Mouse (Mus musculus) liver, postnatal 0 days (tissue): ENCODE measurements at regions not wholly inside any gene's neighbourhood (a gene's known extent, or its start where the extent isn't known, plus 50 kb on each side); places are given as distances from the start of the nearest gene placed in this dataset.
A peak's percentile ranks its signal among the peaks of the same experiment; 100 is the strongest.

Experiments
- CTCF ChIP-seq: sonication (generic); IDR thresholded peaks from 2 replicates; pipeline ENCODE4 v1.5.1; 2016; ENCODE audit warnings: antibody characterized with exemption, low read depth
- EP300 ChIP-seq: IDR thresholded peaks from 2 replicates; pipeline ENCODE4 v1.6.1; 2016; ENCODE audit warnings: antibody characterized with exemption, low read depth, mild to moderate bottlenecking

GRCm38 (mm10) chr7:68823189-68823588 lies 74.1 kb upstream of the Arrdc4 start:
- TF ChIP-seq EP300 (no peak), CTCF (peak; percentile 97)
